Mouse (Mus musculus): Measurements from ENCODE around the gene Agt. TPM values are rescaled to one million over a fixed set of nuclear protein-coding genes. Genes with fewer than 3 reads are reported as not detected.

The Agt gene
- total RNA-seq, 2 experiments from 2014 or later = 21.5 to 23.9 TPM

DNA sequence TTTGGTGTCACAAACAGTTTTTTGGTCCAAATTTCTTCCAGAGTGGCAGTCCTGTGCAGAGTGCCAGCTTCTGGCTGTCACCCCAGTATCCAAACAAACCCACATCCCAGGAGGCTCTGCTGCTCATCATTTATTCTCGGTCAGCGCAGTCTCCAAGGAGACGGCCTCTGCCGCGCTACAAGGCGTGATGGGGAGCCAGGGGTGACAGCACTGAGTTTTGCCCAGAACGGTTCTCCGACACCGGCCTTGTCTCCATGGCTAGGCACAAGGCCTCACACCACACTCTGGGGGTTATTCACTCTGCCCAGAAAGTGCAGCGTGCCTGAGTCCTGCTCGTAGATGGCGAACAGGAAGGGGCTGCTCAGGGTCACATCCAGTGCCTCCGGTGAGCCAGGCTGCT lies 12.8 kb downstream of the Agt start:
- intact Hi-C loops (cut with DNase I) = no loop called here
- DNase-seq (ENCODE audit: low spot score in 2 of 2) = peak; percentile 59 to 74

DNA sequence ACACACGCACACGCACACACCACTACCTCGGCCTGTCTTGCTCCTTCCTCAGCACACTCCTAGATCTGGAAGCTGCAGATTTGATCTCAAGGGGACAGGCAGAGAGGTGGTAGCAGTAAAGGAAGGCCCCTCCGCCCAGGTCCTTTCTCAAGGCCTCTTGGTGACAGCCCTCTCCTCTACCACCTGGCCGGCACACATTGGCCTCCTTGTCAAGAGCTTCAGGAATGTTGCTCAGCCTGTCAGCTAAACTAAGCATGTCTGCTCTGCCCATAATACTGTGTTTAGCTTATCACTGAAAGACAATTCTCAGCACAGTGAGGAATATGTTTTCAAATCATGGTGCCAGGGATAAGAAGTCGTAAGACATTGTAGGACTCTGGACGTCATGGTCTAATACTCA lies 13.3 kb downstream of the Agt start:
- intact Hi-C loops (cut with DNase I) = no loop called here
- no peak for DNase-seq (ENCODE audit: low spot score in 2 of 2)

DNA sequence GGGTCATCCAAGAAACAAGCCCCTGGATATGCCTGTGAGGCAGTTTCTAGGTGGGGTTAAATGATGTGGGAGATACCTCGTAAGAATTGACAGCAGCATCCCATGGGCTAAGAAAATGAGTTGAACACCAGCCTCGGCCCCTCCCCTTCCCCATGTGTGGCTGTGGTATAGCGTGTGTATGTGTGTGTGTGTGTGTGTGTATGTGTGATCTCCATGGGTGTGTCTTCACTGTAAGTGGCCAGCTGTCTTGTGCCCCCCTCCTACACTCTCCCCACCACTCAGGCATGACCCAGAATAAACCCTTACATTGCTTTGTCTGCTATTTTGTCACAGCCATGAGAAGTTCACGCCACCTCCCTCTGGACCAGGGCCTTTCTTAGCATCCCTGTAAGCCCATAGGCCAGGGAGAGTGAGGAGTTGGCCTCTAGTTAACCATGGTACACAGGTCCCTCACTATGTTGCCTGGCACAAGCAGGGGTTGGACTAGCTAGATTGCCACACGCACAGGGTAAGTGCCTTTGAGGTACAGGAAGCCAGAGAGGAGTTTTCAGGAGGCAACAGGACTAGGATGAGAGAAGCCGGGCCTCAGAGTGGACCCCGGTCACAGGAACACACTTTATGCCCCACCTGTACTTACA lies 14.3 kb downstream of the Agt start:
- intact Hi-C loops (cut with DNase I) = no loop called here
- no peak for DNase-seq (ENCODE audit: low spot score in 2 of 2)

DNA sequence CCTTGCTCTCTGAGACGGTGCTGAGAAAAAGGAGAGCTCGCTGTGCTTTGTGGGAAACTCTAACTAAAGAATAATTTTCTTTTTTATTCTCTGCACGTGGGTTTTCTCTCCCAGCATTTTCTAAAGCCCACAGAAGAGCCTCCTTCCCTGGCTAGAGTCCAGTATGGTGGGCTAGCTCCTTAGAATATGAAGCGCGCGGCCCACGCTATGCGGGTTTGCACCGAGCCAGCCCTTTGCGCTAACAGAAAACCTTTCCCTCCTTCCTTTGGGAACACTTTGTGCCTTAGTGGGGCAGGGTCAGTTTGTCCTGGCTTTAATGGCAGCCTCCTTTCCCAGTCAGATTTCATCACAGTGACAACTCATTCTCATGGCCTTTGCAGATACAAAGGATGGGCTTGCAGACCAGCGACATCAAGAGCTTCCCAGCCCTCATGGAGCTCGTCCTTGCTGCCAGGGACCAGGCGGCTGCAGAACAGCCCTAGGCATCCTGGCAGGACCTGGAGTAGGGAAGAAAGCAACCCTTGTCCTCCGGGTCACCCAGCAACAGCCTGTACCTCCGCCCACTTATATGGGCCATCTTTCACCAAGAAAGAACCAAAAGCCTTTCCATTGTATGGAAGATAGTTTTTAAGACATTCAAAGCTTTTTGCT lies 18.4 kb downstream of the Agt start:
- DNase-seq (ENCODE audit: low spot score in 2 of 2) = peak in 1 of 2 experiments; percentile 74
- intact Hi-C loops (cut with DNase I) = no loop called here

DNA sequence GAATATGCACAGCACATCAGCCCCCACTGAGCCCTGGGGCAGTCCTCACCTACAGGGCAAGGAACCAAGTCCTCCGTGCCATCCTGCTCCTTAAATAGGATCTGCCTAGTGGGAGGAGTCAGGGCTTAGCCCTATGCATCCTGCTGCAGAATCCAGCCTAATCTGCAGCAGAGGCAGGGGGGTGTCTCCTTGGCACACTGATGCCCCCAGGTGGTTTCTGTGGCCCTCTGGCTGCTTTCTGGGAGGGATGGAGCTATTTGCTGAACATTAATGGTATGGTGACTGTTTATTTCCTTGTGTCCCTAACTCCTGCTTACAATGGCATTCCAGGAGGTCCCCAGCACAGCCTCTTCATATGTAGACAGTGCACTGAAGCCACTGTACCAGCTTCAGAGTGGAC lies 21.3 kb downstream of the Agt start:
- no peak for DNase-seq (ENCODE audit: low spot score in 2 of 2)
- intact Hi-C loops (cut with DNase I) = no loop called here

DNA sequence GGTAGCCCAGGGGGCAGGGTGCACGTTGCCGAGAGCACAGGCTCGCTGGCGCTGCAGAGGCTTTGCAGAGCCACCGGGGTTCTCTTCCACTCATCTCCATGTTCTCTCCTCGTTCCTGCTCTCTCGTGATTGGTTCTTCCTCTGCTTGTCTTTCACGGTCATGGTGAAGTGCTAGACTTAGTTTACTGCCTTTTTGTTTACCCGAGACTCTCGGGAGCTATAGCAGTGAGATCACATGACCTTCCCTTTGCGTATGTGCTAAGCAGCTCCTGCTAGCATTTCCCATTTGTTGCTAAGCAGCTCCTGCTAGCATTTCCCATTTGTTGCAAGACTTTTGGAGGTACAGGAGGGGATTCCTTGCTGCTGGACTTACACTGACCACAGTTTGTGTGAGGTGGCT lies 22.2 kb downstream of the Agt start:
- intact Hi-C loops (cut with DNase I) = no loop called here

DNA sequence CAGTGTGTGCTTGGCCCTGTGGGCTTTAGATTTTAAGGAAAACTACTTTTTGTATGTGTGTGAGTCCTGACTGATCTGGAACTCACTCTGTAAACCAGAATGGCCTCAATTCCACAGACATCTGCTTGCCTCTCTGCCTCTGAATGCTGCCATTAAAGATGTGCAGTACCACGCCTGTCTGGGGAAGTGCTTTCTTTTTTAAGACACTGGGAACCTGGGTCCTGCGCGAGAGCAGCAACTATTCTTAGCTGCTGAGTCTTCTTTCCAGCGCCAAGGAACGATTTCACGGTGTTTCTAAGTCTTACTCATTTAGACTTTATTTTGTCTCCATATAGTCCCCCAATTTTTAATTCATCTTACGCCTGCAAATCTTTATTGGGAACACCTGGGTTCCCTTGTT lies 22.7 kb downstream of the Agt start:
- intact Hi-C loops (cut with DNase I) = no loop called here
- peak in 1 of 2 experiments; percentile 78 for DNase-seq (ENCODE audit: low spot score in 2 of 2)

More for the DNA sequence above, 22.2 kb downstream of the Agt start:
- DNase-seq (ENCODE audit: low spot score in 2 of 2) = no peak

DNA sequence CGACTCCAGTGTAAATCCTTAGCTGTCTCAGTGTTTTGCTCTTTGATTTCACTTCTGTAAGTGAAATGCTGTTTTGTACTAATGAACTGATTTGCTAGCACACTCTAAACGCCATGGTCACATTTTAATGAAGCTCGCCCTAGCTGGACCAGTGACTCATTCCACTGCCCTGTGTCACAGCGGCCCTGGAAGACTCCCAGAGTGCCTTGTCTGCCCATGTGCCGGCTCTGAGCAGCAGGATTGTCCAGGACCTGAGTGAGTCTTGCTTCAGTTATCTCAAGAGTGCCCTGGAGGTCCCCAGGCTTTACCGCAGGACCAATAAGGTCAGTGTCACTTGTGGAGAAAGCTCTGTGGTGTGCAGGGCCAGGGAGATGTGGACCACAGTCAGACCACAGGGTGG lies 23.1 kb downstream of the Agt start:
- intact Hi-C loops (cut with DNase I) = no loop called here
- DNase-seq (ENCODE audit: low spot score in 2 of 2) = no peak

DNA sequence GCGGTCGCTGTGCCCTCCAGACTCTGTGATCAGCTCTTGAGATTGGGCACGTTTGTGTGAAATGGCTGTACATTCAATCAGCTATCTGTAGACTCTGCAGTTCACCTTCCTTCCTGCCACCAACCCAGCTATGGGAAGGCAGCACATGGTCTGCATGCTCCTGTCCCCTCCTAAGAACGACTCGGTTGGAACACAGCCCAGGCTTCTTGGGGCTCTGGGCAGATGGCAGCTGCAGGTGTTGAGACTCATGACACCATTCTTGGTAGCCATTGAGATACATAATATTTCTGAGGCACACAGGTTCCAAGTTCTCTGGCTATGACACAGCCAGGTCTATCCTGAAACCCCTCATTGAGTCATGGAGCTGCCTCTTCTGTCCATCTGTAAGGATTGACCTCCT lies 26.2 kb downstream of the Agt start:
- intact Hi-C loops (cut with DNase I) = no loop called here
- DNase-seq (ENCODE audit: low spot score in 2 of 2) = no peak

DNA sequence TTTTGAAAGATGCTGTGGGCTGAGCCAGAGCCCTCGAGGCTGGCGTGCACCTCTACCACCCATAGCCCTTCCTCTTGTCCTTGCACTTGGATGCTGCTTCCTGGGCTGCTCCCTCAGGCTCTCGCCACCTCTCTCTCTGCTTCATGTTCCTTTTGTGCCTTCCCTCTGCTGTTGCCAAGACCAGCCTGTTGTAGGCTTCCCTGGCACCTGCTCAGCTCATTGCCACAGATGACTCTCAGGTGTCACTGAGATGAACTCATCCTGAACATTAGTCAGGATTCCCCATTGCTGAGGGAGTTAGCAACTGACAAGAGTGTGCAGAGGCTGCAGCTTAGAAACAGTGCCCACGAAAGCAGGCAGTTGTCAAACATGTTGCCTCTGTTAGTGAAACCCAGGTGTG lies 27.5 kb downstream of the Agt start:
- intact Hi-C loops (cut with DNase I) = no loop called here
- peak in 1 of 2 experiments; percentile 44 for DNase-seq (ENCODE audit: low spot score in 2 of 2)

DNA sequence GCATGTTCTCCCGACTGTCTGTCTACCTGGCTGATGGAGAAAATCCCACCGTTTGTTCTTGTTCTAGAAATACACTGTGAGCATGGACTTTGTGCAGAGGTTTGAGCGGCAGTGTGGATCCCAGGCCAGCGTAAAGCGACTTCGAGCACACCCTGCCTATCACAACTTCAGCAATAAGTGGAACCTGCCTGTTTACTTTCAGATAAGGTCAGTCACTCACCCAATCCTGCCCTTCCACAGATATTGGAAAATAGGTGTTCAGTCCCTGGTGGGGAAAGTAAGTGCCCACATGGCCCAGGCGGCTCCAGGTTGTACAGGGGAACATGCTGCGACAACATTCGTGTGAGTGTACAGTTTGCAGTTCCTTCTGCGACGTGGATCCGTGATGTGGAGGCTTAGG lies 28.6 kb downstream of the Agt start:
- intact Hi-C loops (cut with DNase I) = no loop called here
- no peak for DNase-seq (ENCODE audit: low spot score in 2 of 2)

DNA sequence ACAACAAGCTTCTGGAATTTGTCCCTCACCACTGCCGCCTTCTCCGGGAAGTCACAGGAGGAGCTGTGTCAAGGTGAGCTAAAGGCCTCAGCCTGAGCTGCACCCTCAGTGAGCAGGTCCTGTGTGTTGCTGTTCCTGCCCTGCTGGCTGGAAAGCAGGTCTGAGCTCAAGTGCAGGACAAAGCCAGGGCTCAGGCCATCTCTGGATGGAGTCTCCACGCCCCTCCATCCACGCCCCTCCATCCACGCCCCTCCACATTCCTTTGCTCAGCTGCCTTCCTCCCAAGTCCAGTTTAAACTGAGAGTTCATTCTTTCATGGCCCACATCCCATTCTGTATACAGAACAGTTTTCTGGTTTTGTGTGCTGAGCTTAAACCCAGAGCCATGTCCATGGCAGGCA lies 34.1 kb downstream of the Agt start:
- no peak for DNase-seq (ENCODE audit: low spot score in 2 of 2)
- intact Hi-C loops (cut with DNase I) = no loop called here

DNA sequence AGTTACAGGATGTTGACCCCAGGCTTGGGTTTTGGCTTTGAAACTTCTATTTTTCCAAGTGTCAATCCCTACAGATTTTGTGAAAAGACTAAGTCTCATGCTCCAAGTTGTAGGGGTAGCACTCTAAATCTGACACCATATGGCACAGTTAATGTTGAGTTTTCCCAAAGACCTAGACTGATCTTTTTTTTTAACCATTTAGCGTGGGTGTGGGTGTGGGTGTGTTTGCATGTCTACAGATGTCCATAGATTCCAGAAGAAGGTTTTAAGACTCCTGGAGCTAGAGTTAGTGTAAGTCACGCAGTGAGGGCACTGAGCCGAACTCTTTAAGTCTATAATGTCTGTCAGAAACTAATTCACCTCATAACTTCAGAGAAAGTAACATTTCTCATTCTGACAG lies 36.9 kb downstream of the Agt start:
- intact Hi-C loops (cut with DNase I) = loop anchor here (5.0 kb wide), 1 partner anchor 145 kb away; no protein-coding TSS in a partner anchor
- DNase-seq (ENCODE audit: low spot score in 2 of 2) = peak in 1 of 2 experiments; percentile 84

DNA sequence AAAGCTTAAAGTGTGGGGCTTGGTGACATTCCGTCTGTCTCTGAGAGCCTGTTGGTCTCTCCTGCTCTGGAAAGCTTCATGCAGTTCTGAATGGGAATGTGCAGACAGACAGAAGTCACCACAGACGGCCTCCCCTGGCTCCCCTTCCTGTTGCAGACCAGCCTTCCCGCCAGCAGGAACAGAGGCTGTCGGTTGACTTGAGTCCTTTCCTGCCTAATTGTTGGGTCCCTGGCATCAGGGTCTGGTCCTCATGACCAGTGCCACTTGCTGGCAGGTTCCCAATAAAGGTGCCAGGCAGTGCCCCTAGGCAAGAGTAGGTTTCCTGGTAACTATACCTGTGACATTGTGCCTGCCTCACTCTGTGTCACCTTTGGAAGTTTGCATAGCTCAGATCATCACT lies 38.5 kb downstream of the Agt start:
- intact Hi-C loops (cut with DNase I) = loop anchor here (5.0 kb wide), 1 partner anchor 146 kb away; no protein-coding TSS in a partner anchor
- DNase-seq (ENCODE audit: low spot score in 2 of 2) = no peak

DNA sequence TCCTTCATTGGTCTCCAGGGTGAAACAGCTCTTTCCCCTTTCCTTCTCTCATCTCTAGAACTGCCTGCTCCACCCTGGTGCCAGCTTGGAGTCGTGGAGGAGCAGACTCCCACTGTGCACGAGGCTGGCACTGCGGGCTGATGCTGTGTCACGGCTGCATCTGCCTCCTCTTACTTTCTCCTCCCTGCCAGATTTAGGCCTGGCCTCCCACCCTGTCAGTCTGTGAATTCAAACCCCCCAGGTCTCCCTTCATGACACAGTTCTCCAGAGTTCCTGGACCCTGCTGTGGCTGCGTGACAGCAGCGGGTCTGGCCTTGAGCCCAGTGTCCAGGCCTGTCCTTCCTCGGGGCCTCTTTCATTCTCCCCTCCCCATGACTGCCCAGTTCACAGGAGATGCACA lies 39.0 kb downstream of the Agt start:
- intact Hi-C loops (cut with DNase I) = loop anchor here (5.0 kb wide), 1 partner anchor 147 kb away; no protein-coding TSS in a partner anchor
- peak; percentile 45 to 81 for DNase-seq (ENCODE audit: low spot score in 2 of 2)

DNA sequence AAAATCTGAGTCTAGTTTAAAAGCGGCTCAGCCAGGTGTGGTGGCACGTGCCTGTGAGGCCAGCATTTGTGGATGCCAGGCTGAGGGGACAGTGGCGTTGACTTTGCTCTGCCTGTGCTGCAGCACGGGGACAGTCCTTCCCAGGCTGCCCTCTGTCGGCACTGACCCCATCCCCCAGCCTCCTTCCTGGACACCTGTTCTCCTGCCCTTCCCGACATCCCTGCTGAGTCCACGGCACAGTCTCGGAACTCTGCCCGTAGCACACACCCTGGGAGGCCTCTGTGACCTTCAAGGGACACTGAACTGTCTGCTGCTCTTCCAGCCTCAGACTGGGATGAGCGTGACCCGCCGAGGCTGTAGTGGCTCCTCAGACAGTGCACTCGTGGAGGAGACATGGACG lies 39.4 kb downstream of the Agt start:
- intact Hi-C loops (cut with DNase I) = loop anchor here (5.0 kb wide), 1 partner anchor 147 kb away; no protein-coding TSS in a partner anchor
- DNase-seq (ENCODE audit: low spot score in 2 of 2) = no peak

DNA sequence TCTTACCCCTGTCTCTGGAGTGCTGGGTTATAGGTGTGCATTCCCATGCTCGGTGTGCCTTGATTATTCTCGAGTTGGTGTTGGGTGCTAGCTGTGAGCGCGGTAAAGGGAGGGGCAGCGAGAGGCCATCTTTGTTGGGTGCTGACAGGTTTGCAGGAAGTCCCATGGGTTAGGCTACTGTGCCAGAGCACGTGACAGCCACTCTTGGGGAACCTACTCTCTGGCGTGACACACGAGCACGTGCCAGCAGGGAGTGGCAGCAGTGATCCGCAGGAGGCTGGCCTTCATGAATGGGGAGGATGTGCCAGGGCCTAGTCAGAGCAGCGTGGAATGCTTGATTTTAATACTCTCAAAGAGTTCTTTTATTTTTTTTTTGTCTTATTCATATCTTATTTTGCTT lies 43.2 kb downstream of the Agt start:
- DNase-seq (ENCODE audit: low spot score in 2 of 2) = no peak
- intact Hi-C loops (cut with DNase I) = no loop called here

DNA sequence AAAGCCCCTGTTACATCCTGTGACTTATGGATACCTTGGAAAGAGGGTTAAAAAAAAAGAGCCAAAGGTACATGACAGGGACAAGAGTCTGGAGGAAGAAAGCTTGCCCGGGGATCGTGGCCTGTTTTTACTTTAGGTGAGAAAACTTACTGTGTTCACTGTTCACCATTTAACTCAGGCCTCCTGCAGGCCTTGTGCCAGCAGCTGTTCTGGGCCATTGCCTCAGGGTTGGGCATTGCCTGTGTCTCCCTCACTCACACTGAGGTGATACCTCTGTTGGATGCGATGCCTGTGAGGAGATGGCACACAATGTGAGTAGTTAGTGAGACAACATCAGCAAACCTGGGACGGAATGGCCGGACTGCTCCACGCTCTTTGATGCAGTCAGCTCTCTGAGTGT lies 47.6 kb downstream of the Agt start:
- no peak for DNase-seq (ENCODE audit: low spot score in 2 of 2)
- intact Hi-C loops (cut with DNase I) = loop anchor here (5.0 kb wide), 1 partner anchor 50 kb away; no protein-coding TSS in a partner anchor

DNA sequence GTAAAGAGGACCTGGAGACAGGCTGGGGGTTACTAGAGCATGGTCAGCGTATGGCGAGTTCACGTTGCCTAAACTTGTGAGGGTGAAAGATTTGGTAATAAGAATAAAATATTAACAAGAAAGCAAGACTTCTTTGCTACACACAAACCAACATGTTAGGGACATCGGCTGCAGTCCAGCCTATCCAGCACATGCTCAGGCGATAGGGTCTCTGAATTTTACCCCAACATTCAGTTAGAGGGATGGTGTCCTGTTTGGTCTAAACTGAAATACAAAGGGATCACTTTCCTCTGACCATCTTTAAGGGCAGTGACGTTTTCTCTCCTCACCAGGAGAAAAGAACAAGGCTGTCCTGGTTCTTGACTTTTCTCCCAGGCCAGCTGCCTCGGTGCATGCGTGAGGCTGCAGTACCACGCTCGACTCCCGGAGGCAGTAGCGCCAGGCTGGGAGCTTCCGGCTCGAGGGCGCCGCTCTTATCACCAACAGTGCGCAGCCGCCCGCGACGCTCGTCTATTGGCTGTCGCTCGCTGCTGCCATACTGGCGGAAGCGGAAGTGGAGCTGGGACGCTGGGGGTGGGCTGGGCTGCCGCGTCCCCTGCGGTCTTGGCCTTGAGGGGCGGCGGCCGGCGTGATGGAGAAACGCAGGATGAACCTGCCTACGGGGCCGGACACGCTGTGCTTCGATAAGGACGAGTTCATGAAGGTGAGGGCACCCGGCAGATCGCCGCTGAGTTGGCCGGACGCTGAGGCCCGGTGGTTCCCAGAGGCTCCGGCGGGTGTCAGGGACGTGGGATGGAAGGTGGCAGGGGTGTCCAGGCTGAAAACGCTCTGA lies 49.0 kb downstream of the Agt start, which contains the start of gene Cog2:
TSS of gene Cog2 (plus strand) at position 519 of the 832 bp plus-strand sequence.
- DNase-seq (ENCODE audit: low spot score in 2 of 2) = peak; percentile 92 to 94
- intact Hi-C loops (cut with DNase I) = loop anchor here (5.0 kb wide), 1 partner anchor 52 kb away; no protein-coding TSS in a partner anchor

DNA sequence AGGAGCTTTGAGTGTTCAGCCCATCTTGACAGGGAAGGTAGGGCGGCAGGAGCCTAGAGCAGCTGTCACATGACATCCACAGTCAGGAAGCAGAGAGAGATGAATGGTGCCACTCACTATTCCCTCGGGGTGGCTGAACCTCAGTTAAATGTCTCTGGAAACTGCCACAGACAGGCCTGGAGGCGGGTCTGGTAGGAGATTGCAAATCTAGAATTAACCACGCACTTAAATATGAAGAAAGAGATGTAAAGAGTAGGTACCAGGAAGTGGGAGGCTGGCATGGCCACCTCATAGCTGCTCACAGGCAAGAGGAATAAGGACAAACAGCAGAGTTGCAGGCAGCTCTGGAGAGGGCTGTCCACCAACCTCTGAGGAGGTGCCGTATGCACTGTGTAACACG lies 52.4 kb downstream of the Agt start:
- DNase-seq (ENCODE audit: low spot score in 2 of 2) = peak in 1 of 2 experiments; percentile 75
- intact Hi-C loops (cut with DNase I) = loop anchor here (2.0 kb wide), 4 partner anchors 40 to 130 kb away; no protein-coding TSS in a partner anchor

All from left cerebral cortex, postnatal 25 days (tissue).